Mouse (Mus musculus) cortical plate, adult 2 months (tissue): ENCODE measurements around the gene Mmp19.

Experiments used
- CTCF ChIP-seq: fragments of 200-500 bp; IDR thresholded peaks from 2 replicates; pipeline ENCODE4 v1.5.1; 2011; ENCODE audit warnings: mild to moderate bottlenecking, control low read depth, low read length; ENCODE audit not compliant: insufficient read depth; ENCODE audit errors: extremely low read depth
- POLR2A ChIP-seq: fragments of 200-500 bp; IDR thresholded peaks from 2 replicates; pipeline ENCODE4 v1.6.1; 2011; ENCODE audit warnings: mild to moderate bottlenecking, low read length, control low read depth; ENCODE audit not compliant: insufficient read depth; ENCODE audit errors: extremely low read depth

DNA sequence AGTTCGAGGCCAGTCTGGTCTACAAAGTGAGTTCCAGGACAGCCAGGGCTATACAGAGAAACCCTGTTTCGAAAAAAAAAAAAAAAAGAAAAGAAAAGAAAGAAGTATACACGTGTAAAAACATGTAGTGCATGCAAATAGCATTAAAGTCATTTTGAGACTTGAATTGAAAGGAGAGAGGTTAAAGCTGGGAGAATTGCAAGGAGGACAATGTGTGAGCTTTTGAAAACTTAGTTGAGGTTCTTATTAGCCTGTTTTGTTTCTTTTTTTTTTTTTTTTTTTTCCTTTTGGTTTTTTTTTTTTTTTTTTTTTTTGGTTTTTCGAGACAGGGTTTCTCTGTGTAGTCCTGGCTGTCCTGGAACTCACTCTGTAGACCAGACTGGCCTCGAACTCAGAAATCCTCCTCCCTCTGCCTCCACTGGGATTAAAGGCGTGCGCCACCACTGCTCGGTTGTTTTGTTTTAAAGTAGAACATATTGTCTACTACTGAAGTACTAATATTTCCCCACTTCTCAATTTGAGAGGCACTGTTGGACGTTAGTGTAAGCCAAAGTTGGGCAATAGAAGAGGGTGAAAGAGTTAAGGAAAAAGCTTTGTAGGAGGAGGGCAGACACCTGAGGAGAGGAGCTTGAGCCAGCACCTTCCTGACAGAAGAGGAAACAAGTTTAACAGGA, 43.6 kb upstream of the Mmp19 start:
- no peak for TF ChIP-seq POLR2A
- no peak for TF ChIP-seq CTCF
